Mouse (Mus musculus) duodenum, adult 2 months (tissue): Measurements from ENCODE around the gene Lce1a1. TPM values are rescaled to one million over a fixed set of nuclear protein-coding genes. Genes with fewer than 3 reads are reported as not detected.

Source experiments
- polyA plus RNA-seq: library from polyadenylated mRNA; depleted of rRNA; stranded (reverse); fragments of >200 nt; gene quantifications from 2 replicates; pipeline ENCODE4 v1.2.3, GENCODE M21; 2012; ENCODE audit warnings: low replicate concordance; rRNA removed

The Lce1a1 gene
- not detected in 2 replicates for polyA plus RNA-seq

DNA sequence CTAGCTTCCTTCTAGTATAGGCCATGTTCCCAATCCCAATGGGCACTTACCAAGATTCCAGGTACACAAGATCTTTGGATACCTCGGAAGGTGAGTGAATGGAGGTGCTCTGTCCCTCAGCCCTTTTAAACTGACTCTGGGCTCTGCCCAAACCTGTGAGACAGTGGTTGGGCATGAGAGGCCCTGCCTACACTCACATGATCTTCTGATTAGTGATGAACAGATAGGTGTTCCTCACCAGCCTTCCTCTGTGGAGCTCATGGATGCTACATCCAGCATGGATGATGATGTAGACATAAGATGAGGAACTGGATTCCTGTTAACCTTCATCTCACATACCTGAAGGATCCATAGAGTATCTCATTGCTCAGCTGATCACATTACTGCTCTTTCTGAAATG, at the start of gene Lce1a1:
Gene Lce1a1, minus strand, starts transcription at position 101 of the 400 bp plus-strand sequence.

GRCm38 (mm10) chr3:92687110-92687509, 39.0 kb upstream of the Lce1a1 start, which contains the start of gene Lce1d:
Lce1d (minus strand) TSS chr3:92687210.

GRCm38 (mm10) chr3:92678947-92679346, 30.8 kb upstream of the Lce1a1 start, which contains the start of gene Lce1c:
Lce1c (plus strand) TSS chr3:92679247.

DNA sequence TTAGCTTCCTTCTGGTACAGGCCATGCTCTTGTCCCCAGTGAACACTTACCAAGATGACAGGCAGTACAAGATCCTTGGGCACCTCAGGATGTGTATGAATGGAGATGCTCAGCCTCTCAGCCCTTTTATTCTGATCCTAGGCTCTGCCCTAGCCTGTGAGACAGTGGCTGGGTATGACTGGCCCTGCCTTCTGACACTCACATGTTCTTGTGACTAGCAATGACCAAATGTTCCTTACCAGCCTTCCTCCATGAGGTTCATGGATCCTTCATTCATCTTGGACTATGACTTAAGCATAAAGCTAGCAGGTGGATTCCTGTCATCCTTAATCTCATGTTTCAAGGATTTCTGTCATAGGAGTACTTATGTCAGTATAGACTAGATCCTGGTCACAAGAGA, 22.1 kb upstream of the Lce1a1 start, which contains the start of gene Lce1a2:
Gene Lce1a2, minus strand, starts transcription at position 101 of the 400 bp plus-strand sequence.

DNA sequence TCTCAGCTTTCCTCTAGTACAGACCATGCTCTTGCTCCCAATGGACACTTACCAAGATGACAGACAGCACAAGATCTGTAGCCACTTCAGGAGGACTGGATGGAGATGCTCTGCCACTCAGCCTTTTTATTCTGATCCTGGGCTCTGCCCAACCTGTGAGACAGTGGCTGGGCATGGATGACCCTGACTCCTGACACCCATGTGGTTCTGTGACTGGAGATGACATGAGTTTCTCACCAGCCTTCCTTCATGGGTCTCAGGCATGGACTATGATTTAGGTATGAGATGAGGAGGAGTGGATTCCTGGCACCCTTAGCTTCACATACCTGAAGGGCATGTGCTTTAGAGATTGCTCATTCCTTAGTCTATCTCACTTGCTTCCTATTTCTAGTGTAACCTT, 8.7 kb upstream of the Lce1a1 start, which contains the start of gene Lce1b:
Gene Lce1b, minus strand, starts transcription at position 101 of the 400 bp plus-strand sequence.

DNA sequence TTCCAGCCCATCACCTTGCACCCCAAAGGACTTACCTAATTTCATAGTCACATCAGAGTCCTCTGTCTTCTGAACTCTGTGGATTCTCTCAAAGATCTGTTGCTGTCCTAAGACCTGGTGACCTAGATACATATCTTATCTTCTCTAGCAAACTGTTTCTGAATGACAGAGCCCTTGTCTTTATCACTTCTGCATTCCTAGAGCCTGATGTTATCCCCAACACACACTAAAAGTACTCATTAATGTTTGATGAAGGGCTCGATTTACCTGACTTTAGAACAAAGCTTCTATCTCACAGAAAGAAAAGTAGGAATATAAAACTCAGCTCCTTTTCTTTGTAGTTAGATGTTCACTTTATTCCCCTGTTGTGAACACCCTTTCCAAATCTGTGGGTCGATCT, 26.5 kb downstream of the Lce1a1 start, which contains the start of gene Lce6a:
Gene Lce6a, minus strand, starts transcription at position 101 of the 400 bp plus-strand sequence.

GRCm38 (mm10) chr3:92607392-92607791, 40.7 kb downstream of the Lce1a1 start, which contains the start of gene 2210017I01Rik:
2210017I01Rik (minus strand) TSS chr3:92607492.

Other genes with a start within 250 kb of the Lce1a1 start
- not detected in 2 replicates for gene Sprr2i, start 240.3 kb downstream of the Lce1a1 start, polyA plus RNA-seq
- gene Sprr2j-ps, start 230.2 kb downstream of the Lce1a1 start, polyA plus RNA-seq = not detected in 2 replicates
- 10.1 and 10.8 TPM in 2 replicates for gene Gm9774, start 218.9 kb downstream of the Lce1a1 start, polyA plus RNA-seq
- gene Sprr2k, start 215.7 kb downstream of the Lce1a1 start, polyA plus RNA-seq = not detected in 2 replicates
- not detected in 2 replicates for gene Sprr1b, start 209.5 kb downstream of the Lce1a1 start, polyA plus RNA-seq
- gene Sprr3, start 189.6 kb downstream of the Lce1a1 start, polyA plus RNA-seq = 0.33 TPM in 1 of 2 replicates, not detected in the other
- 12.2 and 29.6 TPM in 2 replicates for gene Sprr1a, start 162.4 kb downstream of the Lce1a1 start, polyA plus RNA-seq
- gene Sprr4, start 147.8 kb downstream of the Lce1a1 start, polyA plus RNA-seq = not detected in 2 replicates
- gene 2310046K23Rik, start 113.8 kb downstream of the Lce1a1 start, polyA plus RNA-seq = not detected in 2 replicates
- not detected in 2 replicates for gene Ivl, start 74.6 kb downstream of the Lce1a1 start, polyA plus RNA-seq
- 0.26 TPM in 1 of 2 replicates, not detected in the other for gene Smcp, start 59.3 kb downstream of the Lce1a1 start, polyA plus RNA-seq
- gene 2210017I01Rik, start 40.8 kb downstream of the Lce1a1 start, polyA plus RNA-seq = not detected in 2 replicates
- not detected in 2 replicates for gene Lce6a, start 26.6 kb downstream of the Lce1a1 start, polyA plus RNA-seq
- 0.19 TPM in 1 of 2 replicates, not detected in the other for gene Lce1b, start 8.6 kb upstream of the Lce1a1 start, polyA plus RNA-seq
- gene Lce1a2, start 22.0 kb upstream of the Lce1a1 start, polyA plus RNA-seq = not detected in 2 replicates
- gene Lce1c, start 30.9 kb upstream of the Lce1a1 start, polyA plus RNA-seq = 0.27 TPM in 1 of 2 replicates, not detected in the other
- gene Lce1d, start 38.9 kb upstream of the Lce1a1 start, polyA plus RNA-seq = not detected in 2 replicates
- gene Lce1e, start 60.8 kb upstream of the Lce1a1 start, polyA plus RNA-seq = not detected in 2 replicates
- 0.21 TPM in 1 of 2 replicates, not detected in the other for gene Lce1f, start 72.0 kb upstream of the Lce1a1 start, polyA plus RNA-seq
- gene Gm38119, start 90.8 kb upstream of the Lce1a1 start, polyA plus RNA-seq = not detected in 2 replicates
- not detected in 2 replicates for gene Lce1g, start 104.0 kb upstream of the Lce1a1 start, polyA plus RNA-seq
- not detected in 2 replicates for gene Lce1h, start 116.8 kb upstream of the Lce1a1 start, polyA plus RNA-seq
- not detected in 2 replicates for gene Lce1i, start 130.6 kb upstream of the Lce1a1 start, polyA plus RNA-seq
- not detected in 2 replicates for gene Lce1j, start 142.2 kb upstream of the Lce1a1 start, polyA plus RNA-seq
- not detected in 2 replicates for gene Lce1k, start 159.6 kb upstream of the Lce1a1 start, polyA plus RNA-seq
- not detected in 2 replicates for gene Kprp, start 178.9 kb upstream of the Lce1a1 start, polyA plus RNA-seq
- gene Lce1l, start 203.0 kb upstream of the Lce1a1 start, polyA plus RNA-seq = not detected in 2 replicates
- gene 2310050C09Rik, start 221.9 kb upstream of the Lce1a1 start, polyA plus RNA-seq = not detected in 2 replicates